Mouse (Mus musculus) ES-Bruce4 (cell line): ENCODE measurements around the gene Srek1.

Experiments
- CTCF ChIP-seq: IDR thresholded peaks from one replicate; pipeline ENCODE4 v1.8.1; 2011; ENCODE audit warnings: low read depth, low read length
- POLR2A ChIP-seq: IDR thresholded peaks from one replicate; pipeline ENCODE4 v1.8.1; 2011; ENCODE audit warnings: low read length; ENCODE audit not compliant: insufficient read depth

DNA sequence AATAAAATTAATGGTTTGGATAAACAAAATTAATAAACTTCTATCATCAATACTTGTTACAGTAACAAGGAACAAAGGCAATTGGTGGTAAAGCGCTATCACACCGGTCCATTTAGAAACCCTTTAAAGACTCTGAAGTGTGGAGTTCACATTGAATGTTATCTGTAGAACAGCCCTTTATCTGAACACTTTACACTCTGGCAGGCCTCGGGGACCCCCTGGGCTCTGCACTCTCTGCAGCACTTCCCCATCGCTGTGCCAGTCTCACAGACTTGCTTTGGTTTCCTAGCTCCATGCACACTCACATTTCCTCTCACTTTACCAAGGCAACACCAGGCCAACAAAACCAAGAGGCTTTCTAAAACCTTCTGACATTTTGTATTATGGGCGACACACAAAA lies 45.0 kb upstream of the Srek1 start:
- TF ChIP-seq POLR2A (no peak), CTCF (no peak)
